Mouse (Mus musculus): ENCODE measurements around the gene Agbl4. TPM values are rescaled to one million over a fixed set of nuclear protein-coding genes. Genes with fewer than 3 reads are reported as not detected.

Agbl4 gene
- polyA plus RNA-seq, 1 experiment from 2014 or later = 0.97 TPM

- 53% methylated on average over 2 of the region's 2 CpGs for WGBS
- Histone ChIP-seq H3K9ac (ENCODE audit: low read length) (no peak overlapping the region), H3K9me3 (ENCODE audit: control insufficient read depth, low read length) (no peaks in the 10 kb centered on the region), H3K4me3 (ENCODE audit: low read length) (no peak overlapping the region), H3K27me3 (ENCODE audit: control insufficient read depth, insufficient read depth, low read depth, low read length) (peaks cover 4% of the 10 kb centered on the region; the same call in 1 of the 2 replicates), H3K4me2 (ENCODE audit: low read depth, low read length) (no peak overlapping the region), H3K4me1 (replicated peaks; ENCODE audit: control insufficient read depth, insufficient read depth, low read length) (no peaks in the 10 kb centered on the region), H3K27ac (ENCODE audit: low read length) (no peak overlapping the region), H3K36me3 (ENCODE audit: control insufficient read depth, insufficient read depth, low read length) (no peaks in the 10 kb centered on the region)
- ATAC-seq (ENCODE audit: low read depth) = no peak
Measured at GRCm38 (mm10) chr4:111555426-111555825, 1158.0 kb downstream of the Agbl4 start.

GRCm38 (mm10) chr4:111577087-111577773 is 1179.8 kb downstream of the Agbl4 start:
- no peaks in the 10 kb centered on the region for H3K4me1 ChIP-seq (replicated peaks; ENCODE audit: control insufficient read depth, insufficient read depth, low read length)
- H3K9me3 ChIP-seq (ENCODE audit: control insufficient read depth, low read length) = no peaks in the 10 kb centered on the region
- no peak overlapping the region for H3K27ac ChIP-seq (ENCODE audit: low read length)
- no peak for ATAC-seq (ENCODE audit: low read depth)
- H3K4me2 ChIP-seq (ENCODE audit: low read depth, low read length) = no peak overlapping the region
- 84% methylated on average over 10 of the region's 10 CpGs for WGBS
- H3K4me3 ChIP-seq (ENCODE audit: low read length) = no peak overlapping the region
- H3K36me3 ChIP-seq (ENCODE audit: control insufficient read depth, insufficient read depth, low read length) = no peaks in the 10 kb centered on the region
- no peak overlapping the region for H3K9ac ChIP-seq (ENCODE audit: low read length)
- no peaks in the 10 kb centered on the region for H3K27me3 ChIP-seq (ENCODE audit: control insufficient read depth, insufficient read depth, low read depth, low read length)

GRCm38 (mm10) chr4:111579115-111579862 is 1181.8 kb downstream of the Agbl4 start:
- 54% methylated on average over 4 of the region's 4 CpGs for WGBS

DNA sequence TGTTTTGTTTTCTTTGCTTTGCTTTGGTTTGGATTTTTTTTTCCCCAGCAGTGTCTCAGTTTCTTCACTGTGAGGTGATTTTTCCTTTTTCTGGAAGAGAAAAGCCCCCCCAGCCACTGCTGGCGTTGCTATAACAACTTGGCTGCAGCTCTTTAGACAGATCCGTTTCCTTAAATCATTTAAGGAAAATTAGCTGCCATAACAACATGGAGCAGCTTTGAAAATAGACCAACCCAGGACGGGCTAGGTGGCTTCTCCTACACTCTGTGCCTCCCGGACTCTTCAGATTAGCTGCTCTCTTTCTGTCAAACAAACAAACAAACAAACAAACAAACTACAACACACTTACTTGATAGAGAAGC is 1182.4 kb downstream of the Agbl4 start:
- H3K27me3 ChIP-seq (ENCODE audit: control insufficient read depth, insufficient read depth, low read depth, low read length) = no peaks in the 10 kb centered on the region
- 32% methylated on average over 4 of the region's 4 CpGs for WGBS
- H3K9me3 ChIP-seq (ENCODE audit: control insufficient read depth, low read length) = no peaks in the 10 kb centered on the region
- H3K36me3 ChIP-seq (ENCODE audit: control insufficient read depth, insufficient read depth, low read length) = no peaks in the 10 kb centered on the region
- H3K4me1 ChIP-seq (replicated peaks; ENCODE audit: control insufficient read depth, insufficient read depth, low read length) = no peaks in the 10 kb centered on the region
- no peak overlapping the region for H3K27ac ChIP-seq (ENCODE audit: low read length)
- no peak overlapping the region for H3K4me2 ChIP-seq (ENCODE audit: low read depth, low read length)
- ATAC-seq (ENCODE audit: low read depth) = no peak
- no peak overlapping the region for H3K9ac ChIP-seq (ENCODE audit: low read length)
- no peak overlapping the region for H3K4me3 ChIP-seq (ENCODE audit: low read length)

More at GRCm38 (mm10) chr4:111579115-111579862, 1181.8 kb downstream of the Agbl4 start:
- no peaks in the 10 kb centered on the region for H3K36me3 ChIP-seq (ENCODE audit: control insufficient read depth, insufficient read depth, low read length)
- no peaks in the 10 kb centered on the region for H3K9me3 ChIP-seq (ENCODE audit: control insufficient read depth, low read length)
- no peak overlapping the region for H3K4me2 ChIP-seq (ENCODE audit: low read depth, low read length)
- H3K9ac ChIP-seq (ENCODE audit: low read length) = no peak overlapping the region
- H3K27me3 ChIP-seq (ENCODE audit: control insufficient read depth, insufficient read depth, low read depth, low read length) = no peaks in the 10 kb centered on the region
- no peak overlapping the region for H3K4me3 ChIP-seq (ENCODE audit: low read length)
- H3K27ac ChIP-seq (ENCODE audit: low read length) = no peak overlapping the region
- ATAC-seq (ENCODE audit: low read depth) = no peak
- no peaks in the 10 kb centered on the region for H3K4me1 ChIP-seq (replicated peaks; ENCODE audit: control insufficient read depth, insufficient read depth, low read length)

GRCm38 (mm10) chr4:111580239-111580638 is 1182.8 kb downstream of the Agbl4 start:
- Histone ChIP-seq H3K4me3 (ENCODE audit: low read length) (no peak overlapping the region), H3K9me3 (ENCODE audit: control insufficient read depth, low read length) (no peaks in the 10 kb centered on the region), H3K27me3 (ENCODE audit: control insufficient read depth, insufficient read depth, low read depth, low read length) (no peaks in the 10 kb centered on the region), H3K4me2 (ENCODE audit: low read depth, low read length) (no peak overlapping the region), H3K4me1 (replicated peaks; ENCODE audit: control insufficient read depth, insufficient read depth, low read length) (no peaks in the 10 kb centered on the region), H3K36me3 (ENCODE audit: control insufficient read depth, insufficient read depth, low read length) (no peaks in the 10 kb centered on the region), H3K9ac (ENCODE audit: low read length) (no peak overlapping the region), H3K27ac (ENCODE audit: low read length) (no peak overlapping the region)
- WGBS = 73% methylated on average over 1 of the region's 1 CpGs
- no peak for ATAC-seq (ENCODE audit: low read depth)

- Histone ChIP-seq H3K4me2 (ENCODE audit: low read depth, low read length) (no peak overlapping the region), H3K4me3 (ENCODE audit: low read length) (no peak overlapping the region), H3K9me3 (ENCODE audit: control insufficient read depth, low read length) (no peaks in the 10 kb centered on the region), H3K36me3 (ENCODE audit: control insufficient read depth, insufficient read depth, low read length) (no peaks in the 10 kb centered on the region), H3K27me3 (ENCODE audit: control insufficient read depth, insufficient read depth, low read depth, low read length) (no peaks in the 10 kb centered on the region), H3K9ac (ENCODE audit: low read length) (no peak overlapping the region), H3K27ac (ENCODE audit: low read length) (no peak overlapping the region), H3K4me1 (replicated peaks; ENCODE audit: control insufficient read depth, insufficient read depth, low read length) (no peaks in the 10 kb centered on the region)
- WGBS = 72% methylated on average over 10 of the region's 10 CpGs
- peak; percentile 73 for ATAC-seq (ENCODE audit: low read depth)
Measured at GRCm38 (mm10) chr4:111583562-111584237, 1186.2 kb downstream of the Agbl4 start.

DNA sequence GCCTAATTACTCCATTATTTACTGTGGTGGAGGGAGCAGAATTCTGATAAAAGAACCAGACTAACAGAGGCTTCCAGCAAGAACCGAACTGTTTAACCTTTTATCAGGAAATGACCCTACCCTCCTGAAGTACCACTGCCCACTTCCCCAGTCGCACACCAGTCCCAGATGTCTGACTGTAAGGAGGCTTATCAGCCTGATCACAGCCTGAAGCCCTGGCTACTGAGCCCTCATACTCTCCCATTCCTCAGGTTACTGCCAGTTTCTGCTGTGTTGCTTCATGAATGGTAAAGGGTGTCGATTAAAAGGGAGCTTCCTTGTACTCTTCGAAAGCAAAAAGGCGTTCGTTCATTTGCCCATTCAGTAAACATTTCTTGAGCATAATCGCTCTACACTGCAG is 1186.8 kb downstream of the Agbl4 start:
- H3K9ac ChIP-seq (ENCODE audit: low read length) = no peak overlapping the region
- no peaks in the 10 kb centered on the region for H3K36me3 ChIP-seq (ENCODE audit: control insufficient read depth, insufficient read depth, low read length)
- no peak for ATAC-seq (ENCODE audit: low read depth)
- no peak overlapping the region for H3K4me2 ChIP-seq (ENCODE audit: low read depth, low read length)
- no peak overlapping the region for H3K4me3 ChIP-seq (ENCODE audit: low read length)
- H3K4me1 ChIP-seq (replicated peaks; ENCODE audit: control insufficient read depth, insufficient read depth, low read length) = no peaks in the 10 kb centered on the region
- no peaks in the 10 kb centered on the region for H3K27me3 ChIP-seq (ENCODE audit: control insufficient read depth, insufficient read depth, low read depth, low read length)
- 70% methylated on average over 7 of the region's 7 CpGs for whole genome bisulfite sequencing
- no peaks in the 10 kb centered on the region for H3K9me3 ChIP-seq (ENCODE audit: control insufficient read depth, low read length)
- no peak overlapping the region for H3K27ac ChIP-seq (ENCODE audit: low read length)

GRCm38 (mm10) chr4:111588211-111588610 is 1190.8 kb downstream of the Agbl4 start:
- Histone ChIP-seq H3K4me3 (ENCODE audit: low read length) (no peak overlapping the region), H3K9ac (ENCODE audit: low read length) (no peak overlapping the region), H3K36me3 (ENCODE audit: control insufficient read depth, insufficient read depth, low read length) (no peaks in the 10 kb centered on the region), H3K4me2 (ENCODE audit: low read depth, low read length) (no peak overlapping the region), H3K27me3 (ENCODE audit: control insufficient read depth, insufficient read depth, low read depth, low read length) (no peaks in the 10 kb centered on the region), H3K9me3 (ENCODE audit: control insufficient read depth, low read length) (no peaks in the 10 kb centered on the region), H3K27ac (ENCODE audit: low read length) (no peak overlapping the region), H3K4me1 (replicated peaks; ENCODE audit: control insufficient read depth, insufficient read depth, low read length) (no peaks in the 10 kb centered on the region)
- 75% methylated on average over 1 of the region's 1 CpGs for WGBS
- ATAC-seq (ENCODE audit: low read depth) = no peak

DNA sequence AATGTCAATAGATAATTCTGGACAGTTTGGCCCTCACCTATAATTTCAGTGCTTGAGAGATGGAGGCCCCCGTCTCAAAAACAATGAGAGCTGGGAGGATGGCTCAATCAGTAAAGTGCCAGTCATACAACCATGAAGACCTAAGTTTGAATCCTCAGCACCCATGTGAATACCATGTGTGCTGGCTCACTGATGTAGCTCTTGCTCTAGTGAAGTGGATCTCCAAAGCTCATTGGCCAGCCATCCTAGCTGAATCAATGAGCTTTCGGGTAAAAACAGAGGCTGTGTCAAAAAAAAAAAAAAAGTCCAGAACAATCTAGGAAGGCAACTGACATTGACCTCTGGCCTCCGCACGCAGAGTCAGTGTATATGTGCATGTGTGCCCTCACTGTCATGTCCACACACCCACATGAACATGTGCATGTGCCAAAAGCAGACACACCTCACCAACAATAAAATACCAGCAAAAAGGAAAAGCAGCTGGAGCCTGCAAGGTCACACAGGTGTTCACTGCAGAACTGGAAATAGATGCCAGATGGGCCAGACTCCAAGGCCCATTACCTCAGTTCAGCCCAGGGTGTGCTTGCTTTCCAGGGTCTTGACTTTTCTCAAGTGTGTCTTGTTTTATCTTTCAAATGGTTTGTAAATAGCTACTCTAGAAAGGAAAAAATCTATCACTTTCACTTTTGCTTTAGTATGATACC is 1192.2 kb downstream of the Agbl4 start:
- whole genome bisulfite sequencing = 79% methylated on average over 4 of the region's 4 CpGs
- H3K9me3 ChIP-seq (ENCODE audit: control insufficient read depth, low read length) = no peaks in the 10 kb centered on the region
- H3K27ac ChIP-seq (ENCODE audit: low read length) = no peak overlapping the region
- H3K9ac ChIP-seq (ENCODE audit: low read length) = no peak overlapping the region
- no peaks in the 10 kb centered on the region for H3K36me3 ChIP-seq (ENCODE audit: control insufficient read depth, insufficient read depth, low read length)
- H3K4me2 ChIP-seq (ENCODE audit: low read depth, low read length) = no peak overlapping the region
- no peaks in the 10 kb centered on the region for H3K4me1 ChIP-seq (replicated peaks; ENCODE audit: control insufficient read depth, insufficient read depth, low read length)
- H3K4me3 ChIP-seq (ENCODE audit: low read length) = no peak overlapping the region
- ATAC-seq (ENCODE audit: low read depth) = no peak
- H3K27me3 ChIP-seq (ENCODE audit: control insufficient read depth, insufficient read depth, low read depth, low read length) = no peaks in the 10 kb centered on the region

All from lung, embryonic 16.5 days (tissue).